Mouse (Mus musculus): ENCODE data around the gene Gm18596.

DNA sequence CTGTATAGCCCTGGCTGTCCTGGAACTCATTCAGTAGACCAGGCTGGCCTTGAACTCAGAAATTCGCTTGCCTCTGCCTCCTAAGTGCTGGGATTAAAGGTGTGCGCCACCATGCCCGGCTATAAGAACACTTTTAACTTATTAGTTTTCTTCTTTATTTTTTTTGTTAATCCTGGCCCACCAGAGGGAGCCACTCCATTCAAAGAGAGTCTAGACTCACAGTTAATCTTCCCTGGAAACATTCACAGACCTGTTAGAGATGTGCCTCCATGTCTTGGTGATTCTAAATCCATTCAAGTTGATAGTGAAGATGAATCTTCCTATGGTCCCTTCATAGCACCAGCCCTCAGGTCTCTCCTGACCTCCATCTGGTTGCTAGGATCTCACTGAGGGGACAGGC, 32.6 kb downstream of the Gm18596 start:
- TF ChIP-seq CTCF (IDR thresholded peaks at IDR 0.05; ENCODE audit: insufficient read depth, low read depth, low read length), result no peak
- TF ChIP-seq POLR2A (IDR thresholded peaks at IDR 0.05; ENCODE audit: insufficient read depth, low read depth, low read length), result no peak

All from olfactory bulb, adult 2 months (tissue).